Mouse (Mus musculus) spleen, adult 2 months (tissue): ENCODE results near the gene Tsfm.

Experiments
- CTCF ChIP-seq: fragments of 200-500 bp; IDR thresholded peaks from 2 replicates; pipeline ENCODE4 v1.5.1; 2011; ENCODE audit warnings: mild to moderate bottlenecking, inconsistent platforms; ENCODE audit not compliant: insufficient read depth, insufficient read length, insufficient replicate concordance; ENCODE audit errors: extremely low read depth
- POLR2A ChIP-seq: fragments of 200-500 bp; IDR thresholded peaks from 2 replicates; pipeline ENCODE4 v1.6.1; 2011; ENCODE audit warnings: low read depth, low read length, inconsistent platforms

- no peak for TF ChIP-seq CTCF
- TF ChIP-seq POLR2A, result no peak
Observed at GRCm38 (mm10) chr10:126962271-126962965, 68.2 kb downstream of the Tsfm start.
